Mouse (Mus musculus) heart, embryonic 11.5 days (tissue): ENCODE measurements at regions not wholly inside any gene's neighbourhood (a gene's known extent, or its start where the extent isn't known, plus 50 kb on each side); places are given as distances from the start of the nearest gene placed in this dataset.

ENCODE experiments used
- ATAC-seq: fragments of 200-750 bp; cut with Nextera tagmentation; replicated peaks from 2 replicates; pipeline ENCODE4 v1.8.0; 2017; ENCODE audit warnings: moderate library complexity; ENCODE audit not compliant: insufficient number of reproducible peaks, low FRiP score, low TSS enrichment
- H3K27ac ChIP-seq: fragments of 300-500 bp; sonication (generic); 2 replicates; pipeline ENCODE4 v1.5.1; 2014; ENCODE audit warnings: mild to moderate bottlenecking, low read depth, low read length
- H3K27me3 ChIP-seq: fragments of 300-500 bp; sonication (generic); 2 replicates; pipeline ENCODE4 v1.6.1; 2014; ENCODE audit warnings: mild to moderate bottlenecking, low read length, mixed read lengths; ENCODE audit not compliant: control insufficient read depth, insufficient read depth
- H3K36me3 ChIP-seq: fragments of 300-500 bp; sonication (generic); 2 replicates; pipeline ENCODE4 v1.6.1; 2014; ENCODE audit warnings: mild to moderate bottlenecking, low read length, moderate library complexity, mixed read lengths; ENCODE audit not compliant: control insufficient read depth, insufficient read depth
- H3K4me1 ChIP-seq: fragments of 300-500 bp; sonication (generic); 2 replicates; pipeline ENCODE4 v1.6.1; 2014; ENCODE audit warnings: low read length; ENCODE audit not compliant: control insufficient read depth, insufficient read depth
- H3K4me2 ChIP-seq: fragments of 300-500 bp; sonication (generic); 2 replicates; pipeline ENCODE4 v1.6.1; 2014; ENCODE audit warnings: mild to moderate bottlenecking, moderate library complexity
- H3K4me3 ChIP-seq: fragments of 300-500 bp; sonication (generic); 2 replicates; pipeline ENCODE4 v1.5.1; 2014; ENCODE audit warnings: low read depth, low read length
- H3K9ac ChIP-seq: fragments of 300-500 bp; sonication (generic); 2 replicates; pipeline ENCODE4 v1.6.1; 2014; ENCODE audit warnings: mild to moderate bottlenecking, low read depth, low read length, moderate library complexity
- H3K9me3 ChIP-seq: fragments of 300-500 bp; sonication (generic); replicated peaks from 2 replicates; pipeline ENCODE4 v1.6.1; 2016; ENCODE audit warnings: low read length; ENCODE audit not compliant: control insufficient read depth
- WGBS: fragments of 180-500 bp; shearing (Covaris S2); extraction: QIAGEN DNeasy Blood & Tissue Kit; methylation state at CpG from one replicate; pipeline ENCODE4 v1.1.7; 2014; ENCODE audit not compliant: insufficient replicate concordance; 5-methylcytosine and 5-hydroxymethylcytosine counted together

- Histone ChIP-seq H3K27me3 (peaks cover 28% of the 10 kb centered on the region), H3K4me3 (no peak overlapping the region), H3K27ac (no peak overlapping the region), H3K4me1 (no peaks in the 10 kb centered on the region), H3K36me3 (no peaks in the 10 kb centered on the region), H3K9me3 (no peaks in the 10 kb centered on the region), H3K9ac (no peak overlapping the region), H3K4me2 (no peak overlapping the region)
- WGBS: 71% methylated on average over 6 of the region's 6 CpGs
- ATAC-seq: no peak
These were observed 62.2 kb upstream of the Top1 start for GRCm38 (mm10) chr2:160583506-160583905.

GRCm38 (mm10) chr2:160584568-160584967 is 61.1 kb upstream of the Top1 start:
- no peaks in the 10 kb centered on the region for H3K9me3 ChIP-seq
- no peak overlapping the region for H3K4me2 ChIP-seq
- H3K4me1 ChIP-seq: no peaks in the 10 kb centered on the region
- H3K4me3 ChIP-seq: no peak overlapping the region
- peaks cover 20% of the 10 kb centered on the region for H3K27me3 ChIP-seq
- no peaks in the 10 kb centered on the region for H3K36me3 ChIP-seq
- no peak overlapping the region for H3K27ac ChIP-seq
- WGBS: 51% methylated on average over 9 of the region's 9 CpGs
- H3K9ac ChIP-seq: no peak overlapping the region
- ATAC-seq: no peak

GRCm38 (mm10) chr2:160587015-160587835 is 58.5 kb upstream of the Top1 start:
- Histone ChIP-seq H3K36me3 (no peaks in the 10 kb centered on the region), H3K4me2 (no peak overlapping the region), H3K27me3 (0 out of 2 replicates have a peak, but pooled peaks cover 2% of the 10 kb centered on the region), H3K4me3 (no peak overlapping the region), H3K27ac (no peak overlapping the region), H3K9ac (no peak overlapping the region), H3K9me3 (no peaks in the 10 kb centered on the region), H3K4me1 (0 out of 2 replicates have a peak, but pooled peaks cover 2% of the 10 kb centered on the region)
- 77% methylated on average over 9 of the region's 9 CpGs for WGBS
- no peak for ATAC-seq

- Histone ChIP-seq H3K36me3 (no peaks in the 10 kb centered on the region), H3K4me1 (0 out of 2 replicates have a peak, but pooled peaks cover 2% of the 10 kb centered on the region), H3K27me3 (0 out of 2 replicates have a peak, but pooled peaks cover 2% of the 10 kb centered on the region), H3K9me3 (no peaks in the 10 kb centered on the region), H3K4me3 (no peak overlapping the region), H3K9ac (no peak overlapping the region), H3K4me2 (no peak overlapping the region), H3K27ac (no peak overlapping the region)
- ATAC-seq: no peak
- WGBS: 82% methylated on average over 9 of the region's 9 CpGs
These were observed 57.3 kb upstream of the Top1 start for GRCm38 (mm10) chr2:160588401-160588800.

GRCm38 (mm10) chr2:160590209-160590910 is 55.3 kb upstream of the Top1 start:
- Histone ChIP-seq H3K4me3 (no peak overlapping the region), H3K36me3 (no peaks in the 10 kb centered on the region), H3K9ac (no peak overlapping the region), H3K9me3 (no peaks in the 10 kb centered on the region), H3K4me2 (no peak overlapping the region), H3K27ac (no peak overlapping the region), H3K4me1 (0 out of 2 replicates have a peak, but pooled peaks cover 2% of the 10 kb centered on the region), H3K27me3 (no peaks in the 10 kb centered on the region)
- 45% methylated on average over 13 of the region's 13 CpGs for WGBS
- 0 out of 2 replicates have a peak, but pooled peaks have one; percentile 14 for ATAC-seq

GRCm38 (mm10) chr2:160591446-160592180 is 54.1 kb upstream of the Top1 start:
- ATAC-seq: no peak

GRCm38 (mm10) chr2:160593035-160593434 is 52.7 kb upstream of the Top1 start:
- Histone ChIP-seq H3K27me3 (peaks cover 4% of the 10 kb centered on the region; the same call in 1 of the 2 replicates), H3K4me1 (0 out of 2 replicates have a peak, but pooled peaks cover 2% of the 10 kb centered on the region), H3K36me3 (no peaks in the 10 kb centered on the region), H3K4me2 (no peak overlapping the region), H3K9me3 (no peaks in the 10 kb centered on the region), H3K4me3 (no peak overlapping the region), H3K9ac (no peak overlapping the region), H3K27ac (no peak overlapping the region)
- WGBS: 5% methylated on average over 2 of the region's 2 CpGs
- ATAC-seq: no peak

More at GRCm38 (mm10) chr2:160591446-160592180, 54.1 kb upstream of the Top1 start:
- no peaks in the 10 kb centered on the region for H3K9me3 ChIP-seq
- H3K4me3 ChIP-seq: no peak overlapping the region
- no peaks in the 10 kb centered on the region for H3K36me3 ChIP-seq
- no peak overlapping the region for H3K4me2 ChIP-seq
- 74% methylated on average over 18 of the region's 18 CpGs for WGBS
- 0 out of 2 replicates have a peak, but pooled peaks cover 2% of the 10 kb centered on the region for H3K4me1 ChIP-seq
- H3K27me3 ChIP-seq: 0 out of 2 replicates have a peak, but pooled peaks cover 2% of the 10 kb centered on the region
- H3K9ac ChIP-seq: no peak overlapping the region
- no peak overlapping the region for H3K27ac ChIP-seq
